Mouse (Mus musculus) heart, postnatal 0 days (tissue): ENCODE measurements at regions not wholly inside any gene's neighbourhood (a gene's known extent, or its start where the extent isn't known, plus 50 kb on each side); places are given as distances from the start of the nearest gene placed in this dataset.

Experiments
- CTCF ChIP-seq: IDR thresholded peaks from 2 replicates; pipeline ENCODE4 v1.5.1; 2016; ENCODE audit warnings: antibody characterized with exemption, control low read depth, low read depth
- EP300 ChIP-seq: IDR thresholded peaks from 2 replicates; pipeline ENCODE4 v1.6.1; 2016; ENCODE audit warnings: antibody characterized with exemption, low read depth

DNA sequence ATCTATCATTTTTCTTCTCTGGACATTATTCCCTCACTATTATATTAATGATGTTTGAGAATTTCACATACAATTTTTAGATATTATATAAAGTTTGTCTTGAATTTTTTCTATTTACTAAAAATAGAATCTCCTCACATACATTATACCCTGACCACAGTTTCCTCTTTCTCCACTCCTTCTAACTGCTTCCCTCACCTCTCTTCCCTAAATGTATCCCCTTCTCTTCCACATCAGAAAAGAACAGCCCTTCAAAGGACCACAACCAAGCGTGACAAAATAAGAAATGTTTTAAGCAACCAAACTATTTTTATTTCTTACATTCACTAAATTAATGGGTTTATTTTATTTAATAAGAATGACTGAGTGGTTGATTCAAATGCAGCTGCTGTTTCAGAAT is 1034.9 kb upstream of the Slc10a2 start:
- TF ChIP-seq CTCF (no peak), EP300 (no peak)
